Mouse (Mus musculus): Measurements from ENCODE around the gene Fam229b. TPM values are rescaled to one million over a fixed set of nuclear protein-coding genes. Genes with fewer than 3 reads are reported as not detected.

Fam229b gene
- 8.3 and 8.5 TPM in 2 replicates for polyA plus RNA-seq (2016; fragmentation: Nextera tagmentation; extraction: Ambion mirVana)

GRCm38 (mm10) chr10:39133462-39134310 lies at the start of gene Fam229b, which contains the start of gene Tube1:
Fam229b (minus strand) TSS chr10:39133914.
Tube1 (plus strand) TSS chr10:39133976.
- 5% methylated on average over 47 of the region's 47 CpGs for WGBS
- H3K27ac ChIP-seq = peak within 1 kb of the TSS; percentile 88
- peaks cover 12% of the 10 kb centered on the region for H3K4me1 ChIP-seq

GRCm38 (mm10) chr10:39176981-39177380 lies 43.3 kb upstream of the Fam229b start:
- H3K4me1 ChIP-seq = peaks cover 32% of the 10 kb centered on the region
- H3K4me3 ChIP-seq = no peak overlapping the region
- H3K36me3 ChIP-seq = no peaks in the 10 kb centered on the region
- no peaks in the 10 kb centered on the region for H3K27me3 ChIP-seq (ENCODE audit: low read depth, poor library complexity, severe bottlenecking)
- DNase-seq (ENCODE audit: low spot score) = no peak
- WGBS = 86% methylated on average over 5 of the region's 5 CpGs
- no peaks in the 10 kb centered on the region for H3K9me3 ChIP-seq (replicated peaks)
- H3K27ac ChIP-seq = no peak overlapping the region

More at GRCm38 (mm10) chr10:39133462-39134310, at the start of gene Fam229b, which contains the start of gene Tube1:
- H3K4me3 ChIP-seq = peak within 1 kb of the TSS; percentile 72
- no peaks in the 10 kb centered on the region for H3K9me3 ChIP-seq (replicated peaks)
- peaks cover 28% of the 10 kb centered on the region for H3K36me3 ChIP-seq
- no peaks in the 10 kb centered on the region for H3K27me3 ChIP-seq (ENCODE audit: low read depth, poor library complexity, severe bottlenecking)
- peak; percentile 88 for DNase-seq (ENCODE audit: low spot score)

GRCm38 (mm10) chr10:39173077-39173476 lies 39.4 kb upstream of the Fam229b start:
- H3K9me3 ChIP-seq (replicated peaks) = no peaks in the 10 kb centered on the region
- no peak for DNase-seq (ENCODE audit: low spot score)

GRCm38 (mm10) chr10:39172540-39172931 lies 38.8 kb upstream of the Fam229b start:
- H3K36me3 ChIP-seq = no peaks in the 10 kb centered on the region
- no peaks in the 10 kb centered on the region for H3K9me3 ChIP-seq (replicated peaks)
- no peak for DNase-seq (ENCODE audit: low spot score)
- 87% methylated on average over 6 of the region's 6 CpGs for WGBS
- H3K27ac ChIP-seq = peak overlapping the region; percentile 72; the same call in 1 of the 2 replicates
- H3K27me3 ChIP-seq (ENCODE audit: low read depth, poor library complexity, severe bottlenecking) = no peaks in the 10 kb centered on the region
- no peak overlapping the region for H3K4me3 ChIP-seq
- H3K4me1 ChIP-seq = peaks cover 64% of the 10 kb centered on the region

More at GRCm38 (mm10) chr10:39173077-39173476, 39.4 kb upstream of the Fam229b start:
- WGBS = 60% methylated on average over 13 of the region's 13 CpGs
- H3K4me3 ChIP-seq = no peak overlapping the region
- peak overlapping the region; percentile 72 for H3K27ac ChIP-seq
- no peaks in the 10 kb centered on the region for H3K27me3 ChIP-seq (ENCODE audit: low read depth, poor library complexity, severe bottlenecking)
- H3K4me1 ChIP-seq = peaks cover 59% of the 10 kb centered on the region
- H3K36me3 ChIP-seq = no peaks in the 10 kb centered on the region

- peak; percentile 83 for DNase-seq (ENCODE audit: low spot score)
These were observed 38.2 kb upstream of the Fam229b start for GRCm38 (mm10) chr10:39171603-39172539.

GRCm38 (mm10) chr10:39171134-39171533 lies 37.4 kb upstream of the Fam229b start:
- peak; percentile 93 for DNase-seq (ENCODE audit: low spot score)
- Histone ChIP-seq H3K9me3 (replicated peaks) (no peaks in the 10 kb centered on the region), H3K4me1 (peaks cover 70% of the 10 kb centered on the region), H3K4me3 (peak overlapping the region; percentile 57), H3K27me3 (ENCODE audit: low read depth, poor library complexity, severe bottlenecking) (no peaks in the 10 kb centered on the region), H3K36me3 (no peaks in the 10 kb centered on the region), H3K27ac (peak overlapping the region; percentile 79)
- under 1% methylated on average over 19 of the region's 19 CpGs for WGBS

More at GRCm38 (mm10) chr10:39171603-39172539, 38.2 kb upstream of the Fam229b start:
- Histone ChIP-seq H3K36me3 (no peaks in the 10 kb centered on the region), H3K4me3 (peak overlapping the region; percentile 57), H3K27me3 (ENCODE audit: low read depth, poor library complexity, severe bottlenecking) (no peaks in the 10 kb centered on the region), H3K9me3 (replicated peaks) (no peaks in the 10 kb centered on the region), H3K4me1 (peaks cover 70% of the 10 kb centered on the region), H3K27ac (peak overlapping the region; percentile 79)
- 21% methylated on average over 26 of the region's 26 CpGs for WGBS

GRCm38 (mm10) chr10:39170706-39171105 lies 37.0 kb upstream of the Fam229b start:
- no peaks in the 10 kb centered on the region for H3K9me3 ChIP-seq (replicated peaks)
- no peaks in the 10 kb centered on the region for H3K27me3 ChIP-seq (ENCODE audit: low read depth, poor library complexity, severe bottlenecking)
- no peak overlapping the region for H3K27ac ChIP-seq
- peaks cover 73% of the 10 kb centered on the region for H3K4me1 ChIP-seq
- H3K36me3 ChIP-seq = no peaks in the 10 kb centered on the region
- H3K4me3 ChIP-seq = peak overlapping the region; percentile 57
- DNase-seq (ENCODE audit: low spot score) = no peak
- 15% methylated on average over 6 of the region's 6 CpGs for WGBS

- Histone ChIP-seq H3K36me3 (no peaks in the 10 kb centered on the region), H3K9me3 (replicated peaks) (no peaks in the 10 kb centered on the region), H3K4me1 (peaks cover 74% of the 10 kb centered on the region), H3K27ac (peak overlapping the region; percentile 61; the same call in 1 of the 2 replicates), H3K4me3 (peak overlapping the region; percentile 42), H3K27me3 (ENCODE audit: low read depth, poor library complexity, severe bottlenecking) (no peaks in the 10 kb centered on the region)
- 6% methylated on average over 8 of the region's 8 CpGs for WGBS
- DNase-seq (ENCODE audit: low spot score) = peak; percentile 87
These were observed 36.5 kb upstream of the Fam229b start for GRCm38 (mm10) chr10:39170181-39170580.

- Histone ChIP-seq H3K27ac (peak overlapping the region; percentile 61), H3K4me3 (peak overlapping the region; percentile 42), H3K27me3 (ENCODE audit: low read depth, poor library complexity, severe bottlenecking) (no peaks in the 10 kb centered on the region), H3K9me3 (replicated peaks) (no peaks in the 10 kb centered on the region), H3K4me1 (peaks cover 68% of the 10 kb centered on the region), H3K36me3 (no peaks in the 10 kb centered on the region)
- peak; percentile 46 for DNase-seq (ENCODE audit: low spot score)
- WGBS = 36% methylated on average over 9 of the region's 9 CpGs
These were observed 35.9 kb upstream of the Fam229b start for GRCm38 (mm10) chr10:39169642-39170041.

GRCm38 (mm10) chr10:39167611-39168010 lies 33.9 kb upstream of the Fam229b start:
- Histone ChIP-seq H3K27me3 (ENCODE audit: low read depth, poor library complexity, severe bottlenecking) (no peaks in the 10 kb centered on the region), H3K9me3 (replicated peaks) (no peaks in the 10 kb centered on the region), H3K27ac (0 out of 2 replicates have a peak overlapping the region, but pooled peaks have one; percentile 30), H3K4me3 (no peak overlapping the region), H3K4me1 (peaks cover 64% of the 10 kb centered on the region), H3K36me3 (no peaks in the 10 kb centered on the region)
- no peak for DNase-seq (ENCODE audit: low spot score)
- 78% methylated on average over 11 of the region's 11 CpGs for WGBS

GRCm38 (mm10) chr10:39165632-39166115 lies 32.0 kb upstream of the Fam229b start:
- no peak for DNase-seq (ENCODE audit: low spot score)
- peaks cover 58% of the 10 kb centered on the region for H3K4me1 ChIP-seq
- 0 out of 2 replicates have a peak overlapping the region, but pooled peaks have one; percentile 36 for H3K27ac ChIP-seq
- no peak overlapping the region for H3K4me3 ChIP-seq
- H3K9me3 ChIP-seq (replicated peaks) = no peaks in the 10 kb centered on the region
- 45% methylated on average over 11 of the region's 11 CpGs for WGBS
- H3K27me3 ChIP-seq (ENCODE audit: low read depth, poor library complexity, severe bottlenecking) = no peaks in the 10 kb centered on the region
- no peaks in the 10 kb centered on the region for H3K36me3 ChIP-seq

- no peak for DNase-seq (ENCODE audit: low spot score)
- Histone ChIP-seq H3K36me3 (no peaks in the 10 kb centered on the region), H3K4me1 (peaks cover 42% of the 10 kb centered on the region), H3K27me3 (ENCODE audit: low read depth, poor library complexity, severe bottlenecking) (no peaks in the 10 kb centered on the region), H3K27ac (peak within 1 kb of the TSS; percentile 14), H3K9me3 (replicated peaks) (no peaks in the 10 kb centered on the region), H3K4me3 (peak within 1 kb of the TSS; percentile 15; the same call in 1 of the 2 replicates)
- 92% methylated on average over 10 of the region's 10 CpGs for WGBS
These were observed 30.0 kb upstream of the Fam229b start, which contains the start of gene Ccn6 for GRCm38 (mm10) chr10:39163694-39164093. Ccn6 (minus strand) TSS chr10:39163794.
